Mouse (Mus musculus) liver, adult 2 months (tissue): ENCODE data around the gene Apoe. TPM values are rescaled to one million over a fixed set of nuclear protein-coding genes. Genes with fewer than 3 reads are reported as not detected.
"Not testable (repeated sequence)": the region's sequence is repeated elsewhere in the genome, so short reads cannot be mapped to it uniquely, and the experiment has no call there.

Experiments
- DNase-seq: peaks from one replicate; pipeline ENCODE4 v3.0.0-alpha.2; 2011; ENCODE audit warnings: low read depth, low spot score; ENCODE audit errors: extremely low read depth
- H3K27ac ChIP-seq: fragments of 200-500 bp; replicated peaks from 2 replicates; pipeline ENCODE4 v1.5.1; 2012; ENCODE audit warnings: low read depth, mild to moderate bottlenecking, control low read depth, inconsistent platforms, low read length; ENCODE audit not compliant: insufficient read depth
- H3K27me3 ChIP-seq: fragments of 200-500 bp; 2 replicates; pipeline ENCODE4 v1.6.1; 2012; ENCODE audit warnings: mild to moderate bottlenecking, moderate library complexity, low read length, inconsistent platforms; ENCODE audit not compliant: control insufficient read depth, insufficient read depth
- H3K36me3 ChIP-seq: fragments of 200-500 bp; 2 replicates; pipeline ENCODE4 v1.6.1; 2012; ENCODE audit warnings: low read length, inconsistent platforms; ENCODE audit not compliant: control insufficient read depth, insufficient read depth
- H3K4me1 ChIP-seq: fragments of 200-500 bp; 2 replicates; pipeline ENCODE4 v1.6.1; 2011; ENCODE audit warnings: low read length; ENCODE audit not compliant: control insufficient read depth, insufficient read depth
- H3K4me3 ChIP-seq: fragments of 200-500 bp; 2 replicates; pipeline ENCODE4 v1.5.1; 2011; ENCODE audit warnings: low read depth, mild to moderate bottlenecking, control low read depth, low read length, moderate library complexity; ENCODE audit not compliant: insufficient read depth
- H3K79me2 ChIP-seq: fragments of 200-500 bp; 2 replicates; pipeline ENCODE4 v1.6.1; 2012; ENCODE audit warnings: inconsistent platforms, mild to moderate bottlenecking, low read length, moderate library complexity; ENCODE audit not compliant: control insufficient read depth, insufficient read depth
- H3K9ac ChIP-seq: fragments of 200-500 bp; 2 replicates; pipeline ENCODE4 v1.6.1; 2012; ENCODE audit warnings: low read depth, mild to moderate bottlenecking, control low read depth, inconsistent platforms, low read length
- CTCF ChIP-seq: fragments of 200-500 bp; IDR thresholded peaks from 2 replicates; pipeline ENCODE4 v1.5.1; 2011; ENCODE audit warnings: low read depth, low read length, control low read depth
- POLR2A ChIP-seq: fragments of 200-500 bp; IDR thresholded peaks from 2 replicates; pipeline ENCODE4 v1.6.1; 2011; ENCODE audit warnings: low read length, control low read depth; ENCODE audit not compliant: insufficient read depth; ENCODE audit errors: extremely low read depth
- whole genome bisulfite sequencing: fragments of 180-500 bp; shearing (Covaris S2); methylation state at CpG from one replicate; pipeline ENCODE4 v1.1.7; 2018; 5-methylcytosine and 5-hydroxymethylcytosine counted together
- polyA plus RNA-seq: library from polyadenylated mRNA; depleted of rRNA; stranded (reverse); fragments of >200 nt; gene quantifications from 2 replicates; pipeline ENCODE4 v1.2.3, GENCODE M21; 2012
- total RNA-seq: library from RNA; depleted of rRNA; stranded (reverse); fragments of >200 nt; gene quantifications from 2 replicates; pipeline ENCODE4 v1.2.3, GENCODE M21; 2014

The Apoe gene
- total and polyA plus RNA-seq, 2 experiments = 25,019 to 39,394 TPM

GRCm38 (mm10) chr7:19688611-19689010 is 10.4 kb downstream of the Apoe start:
- peaks cover 42% of the 10 kb centered on the region for H3K4me1 ChIP-seq
- H3K4me3 ChIP-seq = no peak overlapping the region
- peak overlapping the region; percentile 31; the same call in 1 of the 2 replicates for H3K9ac ChIP-seq
- no peaks in the 10 kb centered on the region for H3K36me3 ChIP-seq
- TF ChIP-seq POLR2A (no peak), CTCF (no peak)
- DNase-seq = peak; percentile 68
- H3K79me2 ChIP-seq = no peaks in the 10 kb centered on the region
- H3K27me3 ChIP-seq = no peaks in the 10 kb centered on the region
- H3K27ac ChIP-seq = peak overlapping the region; percentile 90
- 19% methylated on average over 2 of the region's 2 CpGs for WGBS

DNA sequence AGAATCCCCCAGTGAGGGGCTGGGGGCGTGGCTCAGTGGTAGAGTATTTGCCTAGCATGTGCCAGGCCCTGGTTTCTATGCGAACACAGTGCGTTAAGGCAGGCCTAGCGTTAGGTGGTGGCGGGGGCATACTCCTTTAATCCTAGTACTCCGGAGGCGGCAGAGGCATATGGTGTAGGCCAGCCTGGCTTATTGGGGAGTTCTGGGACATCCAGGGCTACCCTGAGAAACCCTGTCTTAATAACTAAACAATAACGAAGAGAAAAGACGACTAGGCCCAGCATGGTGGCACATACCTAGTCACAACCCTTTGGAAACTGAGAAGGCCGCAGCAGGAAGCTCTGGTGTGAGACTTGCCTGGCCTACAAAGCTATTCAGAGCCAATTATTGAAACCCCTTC is 10.9 kb downstream of the Apoe start:
- H3K27me3 ChIP-seq = no peaks in the 10 kb centered on the region
- WGBS = 33% methylated on average over 10 of the region's 10 CpGs
- no peak overlapping the region for H3K4me3 ChIP-seq
- 0 out of 2 replicates have a peak, but pooled peaks have one; percentile 1 for TF ChIP-seq CTCF
- TF ChIP-seq POLR2A = no peak
- H3K79me2 ChIP-seq = no peaks in the 10 kb centered on the region
- H3K4me1 ChIP-seq = peaks cover 44% of the 10 kb centered on the region
- peak overlapping the region; percentile 99 for H3K27ac ChIP-seq
- peak overlapping the region; percentile 20; the same call in 1 of the 2 replicates for H3K9ac ChIP-seq
- no peaks in the 10 kb centered on the region for H3K36me3 ChIP-seq
- peak; percentile 66 for DNase-seq

GRCm38 (mm10) chr7:19686927-19687583 is 11.9 kb downstream of the Apoe start:
- 0 out of 2 replicates have a peak, but pooled peaks have one; percentile 28 for TF ChIP-seq POLR2A
- not testable (repeated sequence) for H3K36me3 ChIP-seq, H3K27me3 ChIP-seq, H3K4me3 ChIP-seq, H3K79me2 ChIP-seq
- peak overlapping the region; percentile 99 for H3K27ac ChIP-seq
- peak overlapping the region; percentile 49 for H3K9ac ChIP-seq
- DNase-seq = peak; percentile 81
- peaks cover 42% of the 10 kb centered on the region for H3K4me1 ChIP-seq
- 7% methylated on average over 8 of the region's 8 CpGs for WGBS

DNA sequence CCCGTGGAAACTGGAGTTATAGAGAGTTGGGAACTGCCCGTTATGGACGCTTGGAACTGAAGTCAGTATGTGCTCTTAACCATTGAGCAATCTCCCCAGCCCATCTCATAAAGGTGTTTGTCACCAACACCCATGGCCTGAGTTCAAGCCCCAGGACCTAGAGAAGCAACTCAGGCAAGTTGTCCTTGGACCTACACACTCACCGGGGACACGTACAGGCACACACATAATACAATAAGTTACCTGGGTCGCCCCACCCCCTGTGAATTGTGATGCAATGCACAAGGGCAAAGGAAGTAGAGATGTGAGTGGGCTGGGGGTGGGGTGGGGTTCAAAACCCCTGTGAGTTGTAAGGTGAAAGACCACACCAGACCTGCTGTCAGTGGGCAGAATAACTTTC is 12.5 kb downstream of the Apoe start:
- H3K27me3 ChIP-seq = no peaks in the 10 kb centered on the region
- no peaks in the 10 kb centered on the region for H3K79me2 ChIP-seq
- TF ChIP-seq POLR2A = no peak
- TF ChIP-seq CTCF = no peak
- peak overlapping the region; percentile 49 for H3K9ac ChIP-seq
- DNase-seq = peak; percentile 91
- no peaks in the 10 kb centered on the region for H3K36me3 ChIP-seq
- peak overlapping the region; percentile 99 for H3K27ac ChIP-seq
- no peak overlapping the region for H3K4me3 ChIP-seq
- WGBS = 35% methylated on average over 6 of the region's 6 CpGs
- peaks cover 44% of the 10 kb centered on the region for H3K4me1 ChIP-seq

DNA sequence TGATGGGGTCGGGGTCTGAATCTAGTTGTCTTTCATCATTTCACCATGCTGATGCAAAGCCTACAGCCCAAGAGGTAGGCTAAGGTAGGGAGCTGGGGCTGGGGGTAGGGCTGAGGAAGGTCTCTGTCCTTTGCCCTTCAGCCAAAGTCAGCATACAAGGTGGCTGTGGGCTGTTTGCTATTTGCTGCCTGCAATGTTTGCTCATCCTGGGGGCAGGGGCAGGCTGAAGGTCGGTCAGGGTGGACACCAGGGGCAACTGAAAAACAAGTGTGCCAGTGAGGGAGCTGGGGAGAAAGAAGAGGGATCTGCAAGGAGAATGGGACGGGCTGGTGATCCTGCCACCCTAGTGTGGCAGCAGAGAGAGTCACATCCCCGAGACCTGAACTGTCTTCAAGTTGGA is 13.6 kb downstream of the Apoe start:
- H3K36me3 ChIP-seq = no peaks in the 10 kb centered on the region
- 14% methylated on average over 4 of the region's 4 CpGs for WGBS
- no peaks in the 10 kb centered on the region; the same call in 1 of the 2 replicates for H3K79me2 ChIP-seq
- H3K27ac ChIP-seq = peak overlapping the region; percentile 99
- peak overlapping the region; percentile 77 for H3K9ac ChIP-seq
- peaks cover 41% of the 10 kb centered on the region for H3K4me1 ChIP-seq
- no peak overlapping the region for H3K4me3 ChIP-seq
- H3K27me3 ChIP-seq = no peaks in the 10 kb centered on the region
- peak; percentile 95 for DNase-seq
- TF ChIP-seq POLR2A = peak; percentile 72
- TF ChIP-seq CTCF = no peak

DNA sequence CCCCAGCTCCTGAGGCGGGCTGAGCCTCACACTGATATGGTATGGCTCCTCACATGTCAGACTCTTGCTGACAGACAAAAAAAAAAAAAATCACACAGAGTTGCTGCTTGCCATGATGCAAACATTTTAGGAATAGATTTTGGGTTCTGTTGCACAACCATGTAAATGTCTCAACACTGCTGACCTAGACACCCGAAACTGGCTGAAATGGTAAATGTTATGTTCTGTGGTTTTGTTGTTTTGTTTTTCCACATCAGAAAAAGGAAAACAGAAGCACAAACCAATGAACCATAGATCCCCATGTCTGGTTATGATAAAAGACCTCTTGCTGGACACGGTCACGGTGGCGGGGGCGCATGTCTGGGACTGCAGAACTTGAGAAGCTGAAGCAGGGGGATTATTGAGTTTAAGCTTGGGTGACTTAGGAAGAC is 15.2 kb downstream of the Apoe start:
- no peak overlapping the region for H3K4me3 ChIP-seq
- H3K27ac ChIP-seq = peak overlapping the region; percentile 98
- H3K4me1 ChIP-seq = peaks cover 31% of the 10 kb centered on the region
- 0 out of 2 replicates have a peak, but pooled peaks cover 2% of the 10 kb centered on the region for H3K36me3 ChIP-seq
- peak overlapping the region; percentile 41 for H3K9ac ChIP-seq
- no peak for TF ChIP-seq POLR2A
- no peak for TF ChIP-seq CTCF
- no peaks in the 10 kb centered on the region for H3K27me3 ChIP-seq
- WGBS = 40% methylated on average over 6 of the region's 6 CpGs
- peak; percentile 83 for DNase-seq
- H3K79me2 ChIP-seq = peaks cover under 1% of the 10 kb centered on the region; the same call in 1 of the 2 replicates
